Mouse (Mus musculus): ENCODE results near the gene S100a5.

DNA sequence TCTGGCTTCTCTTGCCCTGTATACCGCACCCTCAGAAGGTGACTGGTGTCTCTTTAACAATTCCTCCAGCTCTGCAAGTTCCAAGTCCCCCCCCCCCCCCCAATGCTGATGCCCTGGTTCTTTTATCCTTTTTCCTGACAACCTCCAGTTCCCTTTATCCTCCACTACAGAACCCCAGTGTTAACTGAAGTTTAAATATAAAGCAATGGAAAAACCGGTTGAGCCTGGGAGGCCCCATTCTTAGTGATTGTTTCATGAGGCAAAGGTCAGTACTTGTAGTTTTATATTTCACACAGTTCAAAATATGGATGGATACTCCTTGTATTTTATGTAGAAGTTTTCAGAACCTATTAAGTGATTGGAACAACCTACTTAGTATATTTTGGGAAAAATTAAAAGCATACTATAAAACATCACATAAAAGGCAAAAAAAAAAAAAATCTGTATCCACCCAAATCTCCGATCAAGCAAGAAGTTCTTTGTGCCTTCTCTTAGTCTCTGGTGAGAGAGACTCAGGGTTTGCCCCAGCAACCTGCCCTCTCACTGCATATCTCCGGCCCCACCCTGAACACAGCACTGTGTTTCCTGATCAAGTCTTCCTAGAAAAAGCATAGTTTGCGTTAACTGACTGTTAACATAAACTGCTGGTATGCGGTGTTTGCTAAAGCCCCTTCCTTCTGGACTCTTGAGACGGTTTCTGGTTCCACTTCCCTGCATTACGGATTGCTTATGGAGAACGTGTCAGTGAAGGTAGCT, 18.1 kb downstream of the S100a5 start:
- TF ChIP-seq CTCF (IDR thresholded peaks at IDR 0.05; ENCODE audit: insufficient read depth, low read length) (no peak), POLR2A (IDR thresholded peaks at IDR 0.05; ENCODE audit: borderline replicate concordance, extremely low read depth, low read depth, low read length) (no peak)
